Mouse (Mus musculus) G1E (cell line): ENCODE measurements around the gene Ak5.

Source experiments
- CTCF ChIP-seq: IDR thresholded peaks from 2 replicates; pipeline ENCODE4 v1.5.1; 2012; ENCODE audit warnings: low read depth, low read length, inconsistent platforms, mixed read lengths
- GATA1 ChIP-seq: IDR thresholded peaks from 2 replicates; pipeline ENCODE4 v1.6.1; 2012; ENCODE audit warnings: borderline replicate concordance, low read length, inconsistent platforms, mixed read lengths
- POLR2AphosphoS5 ChIP-seq: IDR thresholded peaks from 2 replicates; pipeline ENCODE4 v1.6.1; 2012; ENCODE audit warnings: low read depth, low read length, inconsistent platforms; ENCODE audit not compliant: insufficient replicate concordance

DNA sequence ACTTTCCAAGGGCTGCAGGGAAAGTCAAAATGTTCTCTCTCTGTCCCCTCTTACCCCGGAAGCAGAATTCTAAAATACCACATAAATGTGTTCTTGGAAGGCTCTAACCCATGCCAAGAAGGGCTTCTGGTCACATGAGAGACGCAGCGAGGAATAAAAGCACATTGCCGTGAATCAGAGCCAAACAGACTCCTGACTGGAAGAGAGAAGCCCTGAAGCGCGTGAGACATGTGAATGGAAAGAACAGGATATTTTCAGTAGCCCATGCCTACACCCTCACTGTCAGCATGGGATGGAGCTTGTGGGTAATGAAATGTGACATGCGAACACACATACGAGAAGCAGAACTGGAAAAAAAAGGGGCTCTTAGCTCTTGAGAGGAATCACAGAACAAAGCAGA is 82.0 kb downstream of the Ak5 start:
- no peak for TF ChIP-seq CTCF
- TF ChIP-seq GATA1, result no peak
- TF ChIP-seq POLR2AphosphoS5, result no peak
